Mouse (Mus musculus) left cerebral cortex, adult 2 months (tissue): Measurements from ENCODE around the gene Scand1. TPM values are rescaled to one million over a fixed set of nuclear protein-coding genes. Genes with fewer than 3 reads are reported as not detected.

ENCODE experiments used
- DNase-seq, 2 experiments: peaks; one replicate each; pipeline ENCODE4 v3.0.0; 2021 to 2022; ENCODE audit warnings: low spot score in 2 of 2, mixed read lengths in 1 of 2; ENCODE audit errors: extremely low spot score in 1 of 2
- H3K27ac ChIP-seq: fragments of 200-600 bp; 2 replicates; pipeline ENCODE4 v1.8.1; 2022
- H3K4me3 ChIP-seq: fragments of 200-600 bp; 2 replicates; pipeline ENCODE4 v1.8.1; 2022
- CTCF ChIP-seq: fragments of 200-600 bp; IDR thresholded peaks from 2 replicates; pipeline ENCODE4 v1.8.1; 2022; ENCODE audit warnings: antibody characterized with exemption, mild to moderate bottlenecking, moderate library complexity
- intact Hi-C: fragments of 180-260 bp; cut with DNase I; formaldehyde crosslinking; loops from one replicate; pipeline ENCODE4 v1.15.1; 2025
- total RNA-seq, 2 experiments: library from RNA; stranded (reverse); gene quantifications; 2 replicates each; pipeline ENCODE4 v1.2.3; 2021

The Scand1 gene
- total RNA-seq, 2 experiments from 2014 or later = 81.9 to 84.4 TPM

DNA sequence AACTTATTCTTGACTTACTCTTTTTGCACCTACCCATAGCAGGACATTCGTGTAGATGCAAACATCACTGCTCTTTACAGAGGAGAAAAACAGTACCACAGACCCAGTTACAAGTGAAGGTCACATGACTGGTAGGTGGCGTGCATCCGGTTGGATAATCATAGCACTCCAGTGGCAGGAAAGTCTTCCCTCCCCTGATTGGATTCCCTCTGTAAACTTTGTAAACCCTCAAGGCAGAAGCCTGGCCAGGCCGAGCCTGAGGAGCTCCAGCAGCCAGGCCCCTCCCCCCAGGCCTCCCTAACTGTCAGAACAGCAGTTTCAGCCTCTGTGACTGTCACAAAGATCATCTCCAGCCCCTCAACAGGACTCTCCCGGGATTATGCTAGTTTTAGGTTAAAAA is 12.2 kb upstream of the Scand1 start:
- peak in 1 of 2 experiments; percentile 13 for DNase-seq

DNA sequence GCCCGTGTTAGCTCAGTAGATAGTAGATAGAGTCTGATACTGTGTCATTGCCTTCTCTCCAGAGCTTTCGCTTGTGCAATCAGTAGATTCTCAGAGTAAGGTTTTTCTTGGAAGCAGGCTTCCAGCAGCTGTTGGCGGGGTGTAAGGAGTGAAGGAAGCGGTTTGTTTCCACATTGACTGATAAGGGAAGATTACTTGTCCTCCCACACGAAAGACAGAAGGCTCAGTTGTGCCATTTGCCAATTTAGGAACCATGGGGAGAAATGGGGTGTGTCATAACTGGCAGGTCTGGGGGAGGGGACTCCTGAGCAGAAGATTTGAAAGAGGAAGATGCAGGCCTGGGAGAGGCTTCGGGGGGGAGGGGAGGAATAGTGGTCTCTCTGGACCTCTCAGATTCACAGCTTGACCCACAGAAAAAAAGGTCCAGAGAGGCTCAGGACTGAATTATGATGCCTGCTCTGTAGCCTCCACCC is 11.6 kb upstream of the Scand1 start:
- peak in 1 of 2 experiments; percentile 38 for DNase-seq
- H3K4me3 ChIP-seq = no peak overlapping the region
- peak overlapping the region; percentile 22; the same call in 1 of the 2 replicates for H3K27ac ChIP-seq
- no peak for TF ChIP-seq CTCF
- intact Hi-C loops = no loop called here

More for the DNA sequence above, 12.2 kb upstream of the Scand1 start:
- intact Hi-C loops = no loop called here
- Histone ChIP-seq H3K4me3 (no peak overlapping the region), H3K27ac (no peak overlapping the region; the same call in 1 of the 2 replicates)
- no peak for TF ChIP-seq CTCF

- intact Hi-C loops = no loop called here
- DNase-seq = no peak
- H3K4me3 ChIP-seq = no peak overlapping the region
- TF ChIP-seq CTCF = no peak
- no peak overlapping the region for H3K27ac ChIP-seq
Observed at GRCm38 (mm10) chr2:156321538-156321937, 9.0 kb upstream of the Scand1 start.

GRCm38 (mm10) chr2:156318491-156318890 is 6.0 kb upstream of the Scand1 start:
- no peak overlapping the region for H3K27ac ChIP-seq
- DNase-seq = no peak
- H3K4me3 ChIP-seq = no peak overlapping the region
- TF ChIP-seq CTCF = no peak
- intact Hi-C loops = loop anchor here (10.0 kb wide), 1 partner anchor 386 kb away; no protein-coding TSS in a partner anchor

DNA sequence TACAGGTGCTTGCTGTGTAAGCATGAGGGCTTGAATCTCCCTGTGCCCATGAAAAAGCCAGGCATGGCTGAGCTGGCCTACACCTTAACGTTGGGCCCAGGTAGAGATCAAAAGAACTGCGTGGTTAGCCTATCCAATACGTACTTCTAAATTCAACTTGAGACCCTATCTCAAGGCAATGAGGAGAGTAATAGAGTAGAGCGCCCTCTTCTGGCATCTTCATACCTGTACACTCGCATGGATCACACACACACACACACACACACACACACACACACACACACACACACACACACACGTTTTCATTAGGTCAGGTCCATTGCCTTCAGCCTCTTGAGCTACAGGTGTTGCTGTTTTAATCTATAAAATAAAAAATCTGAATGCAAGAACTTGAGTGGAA is 2.3 kb upstream of the Scand1 start:
- no peak overlapping the region for H3K4me3 ChIP-seq
- intact Hi-C loops = loop anchor here (5.0 to 10.0 kb wide), 3 partner anchors 147 to 390 kb away; no protein-coding TSS in a partner anchor
- no peak for DNase-seq
- H3K27ac ChIP-seq = no peak overlapping the region
- no peak for TF ChIP-seq CTCF

DNA sequence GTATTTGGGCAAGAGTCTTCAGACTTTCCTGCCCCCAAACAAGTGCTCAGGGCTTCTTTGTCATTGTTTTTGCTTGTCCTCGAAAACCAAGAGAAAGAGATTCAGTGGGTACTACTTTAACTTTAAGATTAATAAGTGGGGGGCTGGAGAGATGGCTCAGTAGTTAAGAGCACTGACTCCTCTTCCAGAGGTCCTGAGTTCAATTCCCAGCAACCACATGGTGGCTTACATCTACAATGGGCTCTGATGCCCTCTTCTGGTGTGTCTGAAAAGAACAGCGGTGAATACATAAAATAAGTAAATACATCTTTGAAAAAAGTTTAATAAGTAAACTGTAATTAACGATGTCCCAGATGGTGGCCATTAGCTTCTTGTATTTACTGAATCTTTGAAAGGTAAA is 649 bp upstream of the Scand1 start:
- TF ChIP-seq CTCF = peak; percentile 37
- DNase-seq = no peak
- Histone ChIP-seq H3K4me3 (peak overlapping the region; percentile 99), H3K27ac (no peak overlapping the region)
- intact Hi-C loops = loop anchor here (5.0 to 10.0 kb wide), 3 partner anchors 149 to 392 kb away; no protein-coding TSS in a partner anchor

DNA sequence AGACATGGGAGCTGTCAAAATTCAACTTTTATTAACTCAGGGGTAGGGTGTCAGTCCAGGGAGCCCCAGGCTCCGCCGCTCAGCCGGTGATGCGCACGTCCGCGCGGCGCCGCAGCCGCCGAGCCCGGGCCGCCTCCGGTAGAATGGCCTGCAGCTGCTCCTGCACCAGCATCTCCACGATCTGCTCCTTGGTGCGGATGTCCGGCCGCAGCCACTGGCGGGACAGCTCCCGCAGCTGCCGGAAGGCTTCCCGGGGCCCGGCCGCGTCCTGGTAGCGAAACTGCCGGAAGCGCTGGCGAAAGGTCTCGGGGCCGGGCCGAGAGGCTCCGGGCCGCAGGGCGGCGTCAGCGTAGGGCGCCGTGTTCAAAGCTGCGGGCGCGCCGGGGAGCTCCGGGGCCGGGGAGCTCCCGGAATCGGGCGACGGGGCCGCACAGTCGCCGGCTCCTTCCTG is 638 bp downstream of the Scand1 start:
- no peak for TF ChIP-seq CTCF
- Histone ChIP-seq H3K27ac (peak overlapping the region; percentile 98), H3K4me3 (peak overlapping the region; percentile 99)
- peak; percentile 55 to 61 for DNase-seq
- intact Hi-C loops = loop anchor here (5.0 to 10.0 kb wide), 3 partner anchors 150 to 393 kb away; no protein-coding TSS in a partner anchor

- Histone ChIP-seq H3K27ac (peak overlapping the region; percentile 98), H3K4me3 (peak overlapping the region; percentile 99)
- DNase-seq = no peak
- intact Hi-C loops = loop anchor here (5.0 to 10.0 kb wide), 3 partner anchors 151 to 393 kb away; no protein-coding TSS in a partner anchor
- TF ChIP-seq CTCF = no peak; the same call in 1 of the 2 replicates
Observed at GRCm38 (mm10) chr2:156311441-156311840, 1.1 kb downstream of the Scand1 start.

DNA sequence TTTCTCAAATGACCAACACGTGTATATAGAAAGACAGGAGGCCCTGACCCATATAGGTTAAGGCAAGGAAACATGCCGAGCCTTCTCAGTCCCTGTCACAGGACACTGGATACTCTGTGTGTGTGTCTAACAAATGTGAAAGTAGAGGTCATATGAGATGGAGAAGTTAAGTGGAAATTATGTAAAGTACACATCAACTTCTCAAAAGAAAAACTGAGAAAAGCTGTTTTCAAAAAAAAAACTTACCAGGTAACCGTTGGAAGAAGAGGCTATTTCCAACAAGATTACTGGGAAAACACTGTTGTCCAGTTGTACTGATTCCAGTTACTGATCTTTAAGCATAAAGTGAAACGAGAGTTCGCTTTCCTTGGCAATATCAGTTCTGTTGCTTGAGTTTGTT is 1.6 kb downstream of the Scand1 start:
- no peak for TF ChIP-seq CTCF
- Histone ChIP-seq H3K27ac (no peak overlapping the region), H3K4me3 (peak overlapping the region; percentile 99)
- DNase-seq = no peak
- intact Hi-C loops = loop anchor here (5.0 to 10.0 kb wide), 3 partner anchors 151 to 394 kb away; no protein-coding TSS in a partner anchor

DNA sequence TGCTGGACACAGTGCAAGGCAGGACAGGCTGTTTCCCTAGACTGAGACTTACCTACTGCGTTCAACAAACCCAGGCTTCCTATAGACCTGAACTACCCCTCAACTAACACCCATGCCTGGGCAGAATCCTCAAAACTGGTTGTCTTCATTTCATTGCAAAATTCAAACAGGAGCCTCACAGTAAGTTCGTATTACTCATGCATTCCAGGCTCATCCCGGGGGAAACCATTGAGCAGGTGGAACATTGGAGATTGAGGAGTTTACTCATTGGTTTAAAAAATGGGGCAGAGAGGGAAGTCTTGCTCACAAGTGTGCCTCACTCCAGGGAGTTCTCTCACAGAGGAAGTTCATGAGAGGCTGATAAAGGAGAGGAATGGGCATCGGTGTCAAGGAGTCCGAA is 2.0 kb downstream of the Scand1 start:
- intact Hi-C loops = loop anchor here (5.0 to 10.0 kb wide), 3 partner anchors 152 to 394 kb away; no protein-coding TSS in a partner anchor
- Histone ChIP-seq H3K27ac (no peak overlapping the region), H3K4me3 (no peak overlapping the region)
- DNase-seq = no peak
- TF ChIP-seq CTCF = no peak

GRCm38 (mm10) chr2:156309948-156310347 is 2.6 kb downstream of the Scand1 start:
- intact Hi-C loops = loop anchor here (5.0 to 10.0 kb wide), 3 partner anchors 152 to 395 kb away; no protein-coding TSS in a partner anchor
- Histone ChIP-seq H3K27ac (no peak overlapping the region), H3K4me3 (no peak overlapping the region)
- no peak for TF ChIP-seq CTCF
- DNase-seq = no peak

GRCm38 (mm10) chr2:156307261-156307660 is 5.2 kb downstream of the Scand1 start:
- no peak for DNase-seq
- intact Hi-C loops = no loop called here
- peak; percentile 33 for TF ChIP-seq CTCF
- H3K4me3 ChIP-seq = no peak overlapping the region
- H3K27ac ChIP-seq = no peak overlapping the region

DNA sequence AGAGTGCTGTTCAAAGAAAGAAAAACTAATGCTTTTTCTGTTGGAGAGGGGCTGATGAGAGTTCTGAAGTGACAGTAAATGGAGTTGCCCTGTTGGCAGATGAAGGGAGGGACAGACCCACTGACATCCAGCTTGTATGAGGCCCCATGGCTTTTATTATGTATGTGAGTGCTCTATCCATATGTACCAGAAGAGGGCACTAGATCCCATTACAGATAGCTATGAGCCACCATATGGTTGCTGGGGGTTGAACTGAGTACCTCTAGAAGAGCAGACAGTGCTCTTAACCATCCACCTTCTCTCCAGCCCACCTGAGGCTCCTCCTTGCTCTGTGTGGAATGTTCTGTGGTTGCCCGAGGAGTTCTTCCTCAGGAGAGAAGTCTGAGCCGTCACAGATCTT is 6.7 kb downstream of the Scand1 start:
- TF ChIP-seq CTCF = peak; percentile 64
- intact Hi-C loops = no loop called here
- no peak for DNase-seq
- Histone ChIP-seq H3K27ac (no peak overlapping the region), H3K4me3 (no peak overlapping the region)
